Mouse (Mus musculus): ENCODE measurements around the gene Phf3. TPM values are rescaled to one million over a fixed set of nuclear protein-coding genes. Genes with fewer than 3 reads are reported as not detected.

Gene Phf3
- total RNA-seq, 1 experiment: 85.0 TPM

GRCm38 (mm10) chr1:30875746-30876145 lies 2.0 kb upstream of the Phf3 start:
- Histone ChIP-seq H3K4me1 (ENCODE audit: control insufficient read depth in 2 of 2, insufficient read depth in 2 of 2, low read length in 2 of 2, poor library complexity in 1 of 2) (peaks cover 6 to 9% of the 10 kb centered on the region in 2 experiments), H3K4me3 (ENCODE audit: insufficient read depth in 1 of 2, low read depth in 1 of 2, low read length in 2 of 2, poor library complexity in 1 of 2, severe bottlenecking in 1 of 2) (no peak overlapping the region), H3K36me3 (ENCODE audit: control insufficient read depth, insufficient read depth, low read length, poor library complexity, severe bottlenecking) (no peaks in the 10 kb centered on the region), H3K9me3 (ENCODE audit: control insufficient read depth, insufficient read depth, low read depth, low read length) (no peaks in the 10 kb centered on the region), H3K27ac (ENCODE audit: insufficient read depth, low read depth, low read length, poor library complexity, severe bottlenecking) (peak overlapping the region; percentile 7; the same call in 1 of the 2 replicates), H3K9ac (ENCODE audit: insufficient read depth, low read depth, low read length, poor library complexity, severe bottlenecking) (no peak overlapping the region; the same call in 1 of the 2 replicates)
- TF ChIP-seq CHD2 (IDR thresholded peaks at IDR 0.05; ENCODE audit: low read depth, low read length) (no peak), MAFK (IDR thresholded peaks at IDR 0.05; ENCODE audit: insufficient read depth, low read depth, low read length) (no peak), ZNF384 (IDR thresholded peaks at IDR 0.05; ENCODE audit: low read depth, low read length) (no peak), ZC3H11A (IDR thresholded peaks at IDR 0.05; ENCODE audit: borderline replicate concordance, low read depth, low read length) (no peak), HCFC1 (IDR thresholded peaks at IDR 0.05; ENCODE audit: borderline replicate concordance, insufficient read depth, low read length) (no peak)
- in situ Hi-C loops (cut with MboI; ENCODE audit: low sequenced_read_pairs in 2 of 2, unreplicated experiment in 2 of 2): no loop called here
- DNase-seq (ENCODE audit: low read depth, low spot score): no peak

GRCm38 (mm10) chr1:30874261-30875131 lies 775 bp upstream of the Phf3 start:
- Histone ChIP-seq H3K9ac (ENCODE audit: insufficient read depth, low read depth, low read length, poor library complexity, severe bottlenecking) (peak overlapping the region; percentile 80; the same call in 1 of the 2 replicates), H3K36me3 (ENCODE audit: control insufficient read depth, insufficient read depth, low read length, poor library complexity, severe bottlenecking) (no peaks in the 10 kb centered on the region), H3K9me3 (ENCODE audit: control insufficient read depth, insufficient read depth, low read depth, low read length) (no peaks in the 10 kb centered on the region), H3K4me3 (ENCODE audit: insufficient read depth in 1 of 2, low read depth in 1 of 2, low read length in 2 of 2, poor library complexity in 1 of 2, severe bottlenecking in 1 of 2) (peak overlapping the region; percentile 72 to 93), H3K4me1 (ENCODE audit: control insufficient read depth in 2 of 2, insufficient read depth in 2 of 2, low read length in 2 of 2, poor library complexity in 1 of 2) (peaks cover 6 to 9% of the 10 kb centered on the region in 2 experiments), H3K27ac (ENCODE audit: insufficient read depth, low read depth, low read length, poor library complexity, severe bottlenecking) (peak overlapping the region; percentile 98)
- in situ Hi-C loops (cut with MboI; ENCODE audit: low sequenced_read_pairs in 2 of 2, unreplicated experiment in 2 of 2): no loop called here
- no peak for DNase-seq (ENCODE audit: low read depth, low spot score)
- TF ChIP-seq CHD2 (IDR thresholded peaks at IDR 0.05; ENCODE audit: low read depth, low read length) (no peak), ZNF384 (IDR thresholded peaks at IDR 0.05; ENCODE audit: low read depth, low read length) (peak; percentile 84)

- DNase-seq (ENCODE audit: low read depth, low spot score): no peak
- peak overlapping the region; percentile 96 for H3K9ac ChIP-seq (ENCODE audit: insufficient read depth, low read depth, low read length, poor library complexity, severe bottlenecking)
- H3K27ac ChIP-seq (ENCODE audit: insufficient read depth, low read depth, low read length, poor library complexity, severe bottlenecking): peak overlapping the region; percentile 98
- peaks cover 7 to 9% of the 10 kb centered on the region in 2 experiments for H3K4me1 ChIP-seq (ENCODE audit: control insufficient read depth in 2 of 2, insufficient read depth in 2 of 2, low read length in 2 of 2, poor library complexity in 1 of 2)
- in situ Hi-C loops (cut with MboI; ENCODE audit: low sequenced_read_pairs in 2 of 2, unreplicated experiment in 2 of 2): no loop called here
- TF ChIP-seq HCFC1 (IDR thresholded peaks at IDR 0.05; ENCODE audit: borderline replicate concordance, insufficient read depth, low read length) (no peak), ZC3H11A (IDR thresholded peaks at IDR 0.05; ENCODE audit: borderline replicate concordance, low read depth, low read length) (no peak)
- no peaks in the 10 kb centered on the region for H3K9me3 ChIP-seq (ENCODE audit: control insufficient read depth, insufficient read depth, low read depth, low read length)
- H3K36me3 ChIP-seq (ENCODE audit: control insufficient read depth, insufficient read depth, low read length, poor library complexity, severe bottlenecking): no peaks in the 10 kb centered on the region
- peak overlapping the region; percentile 72 to 93 for H3K4me3 ChIP-seq (ENCODE audit: insufficient read depth in 1 of 2, low read depth in 1 of 2, low read length in 2 of 2, poor library complexity in 1 of 2, severe bottlenecking in 1 of 2)
Measured at GRCm38 (mm10) chr1:30872836-30873540, 733 bp downstream of the Phf3 start.

GRCm38 (mm10) chr1:30867786-30868185 lies 5.9 kb downstream of the Phf3 start:
- H3K4me1 ChIP-seq (ENCODE audit: control insufficient read depth in 2 of 2, insufficient read depth in 2 of 2, low read length in 2 of 2, poor library complexity in 1 of 2): peaks cover 0 to 1% of the 10 kb centered on the region in 2 experiments; a peak in 2 of 4 replicates
- in situ Hi-C loops (cut with MboI; ENCODE audit: low sequenced_read_pairs in 2 of 2, unreplicated experiment in 2 of 2): no loop called here
- no peaks in the 10 kb centered on the region for H3K36me3 ChIP-seq (ENCODE audit: control insufficient read depth, insufficient read depth, low read length, poor library complexity, severe bottlenecking)
- no peaks in the 10 kb centered on the region for H3K9me3 ChIP-seq (ENCODE audit: control insufficient read depth, insufficient read depth, low read depth, low read length)
- no peak for DNase-seq (ENCODE audit: low read depth, low spot score)
- H3K4me3 ChIP-seq (ENCODE audit: insufficient read depth in 1 of 2, low read depth in 1 of 2, low read length in 2 of 2, poor library complexity in 1 of 2, severe bottlenecking in 1 of 2): no peak overlapping the region
- H3K27ac ChIP-seq (ENCODE audit: insufficient read depth, low read depth, low read length, poor library complexity, severe bottlenecking): no peak overlapping the region
- H3K9ac ChIP-seq (ENCODE audit: insufficient read depth, low read depth, low read length, poor library complexity, severe bottlenecking): no peak overlapping the region
- TF ChIP-seq MAFK (IDR thresholded peaks at IDR 0.05; ENCODE audit: insufficient read depth, low read depth, low read length) (no peak), CHD2 (IDR thresholded peaks at IDR 0.05; ENCODE audit: low read depth, low read length) (no peak), HCFC1 (IDR thresholded peaks at IDR 0.05; ENCODE audit: borderline replicate concordance, insufficient read depth, low read length) (no peak), ZNF384 (IDR thresholded peaks at IDR 0.05; ENCODE audit: low read depth, low read length) (no peak), ZC3H11A (IDR thresholded peaks at IDR 0.05; ENCODE audit: borderline replicate concordance, low read depth, low read length) (no peak)
